Mouse (Mus musculus) embryonic facial prominence, embryonic 11.5 days (tissue): ENCODE measurements at regions not wholly inside any gene's neighbourhood (a gene's known extent, or its start where the extent isn't known, plus 50 kb on each side); places are given as distances from the start of the nearest gene placed in this dataset.

ENCODE experiments used
- ATAC-seq: fragments of 200-750 bp; cut with Nextera tagmentation; replicated peaks from 2 replicates; pipeline ENCODE4 v1.8.0; 2017; ENCODE audit warnings: low read depth; ENCODE audit not compliant: insufficient number of reproducible peaks, low FRiP score, low TSS enrichment
- DNase-seq: peaks from one replicate; pipeline ENCODE4 v3.0.0-alpha.2; 2015; ENCODE audit warnings: low spot score
- H3K27ac ChIP-seq: fragments of 300-500 bp; sonication (generic); replicated peaks from 2 replicates; pipeline ENCODE4 v1.5.1; 2014; ENCODE audit warnings: mild to moderate bottlenecking, low read depth, low read length, control low read depth
- H3K27me3 ChIP-seq: fragments of 300-500 bp; sonication (generic); 2 replicates; pipeline ENCODE4 v1.6.1; 2014; ENCODE audit warnings: mild to moderate bottlenecking, low read length, moderate library complexity, mixed read lengths; ENCODE audit not compliant: control insufficient read depth, insufficient read depth
- H3K36me3 ChIP-seq: fragments of 300-500 bp; sonication (generic); replicated peaks from 2 replicates; pipeline ENCODE4 v1.6.1; 2014; ENCODE audit warnings: low read depth, mild to moderate bottlenecking, low read length, moderate library complexity, mixed read lengths; ENCODE audit not compliant: control insufficient read depth, insufficient read depth
- H3K4me1 ChIP-seq: fragments of 300-500 bp; sonication (generic); 2 replicates; pipeline ENCODE4 v1.6.1; 2014; ENCODE audit warnings: low read length, mixed read lengths; ENCODE audit not compliant: control insufficient read depth, insufficient read depth
- H3K4me2 ChIP-seq: fragments of 300-500 bp; sonication (generic); 2 replicates; pipeline ENCODE4 v1.6.1; 2014; ENCODE audit warnings: low read depth, mild to moderate bottlenecking, control low read depth, low read length, moderate library complexity
- H3K4me3 ChIP-seq: fragments of 300-500 bp; sonication (generic); 2 replicates; pipeline ENCODE4 v1.5.1; 2014; ENCODE audit warnings: low read depth, low read length, control low read depth
- H3K9ac ChIP-seq: fragments of 300-500 bp; sonication (generic); replicated peaks from 2 replicates; pipeline ENCODE4 v1.6.1; 2014; ENCODE audit warnings: mild to moderate bottlenecking, control low read depth, low read length
- H3K9me3 ChIP-seq: fragments of 300-500 bp; sonication (generic); replicated peaks from 2 replicates; pipeline ENCODE4 v1.6.1; 2016; ENCODE audit warnings: mild to moderate bottlenecking, low read length, inconsistent platforms, mixed read lengths; ENCODE audit not compliant: control insufficient read depth
- WGBS: fragments of 180-500 bp; shearing (Covaris S2); extraction: QIAGEN DNeasy Blood & Tissue Kit; methylation state at CpG from one replicate; pipeline ENCODE4 v1.1.7; 2014; 5-methylcytosine and 5-hydroxymethylcytosine counted together

GRCm38 (mm10) chr7:133204485-133204884 lies 80.3 kb upstream of the Ctbp2 start:
- Histone ChIP-seq H3K4me1 (no peaks in the 10 kb centered on the region), H3K9ac (no peak overlapping the region), H3K4me2 (no peak overlapping the region), H3K4me3 (no peak overlapping the region), H3K36me3 (no peaks in the 10 kb centered on the region), H3K9me3 (no peaks in the 10 kb centered on the region), H3K27me3 (no peaks in the 10 kb centered on the region), H3K27ac (no peak overlapping the region)
- ATAC-seq (no peak), DNase-seq (no peak)
- WGBS = 52% methylated on average over 1 of the region's 1 CpGs

- Histone ChIP-seq H3K27ac (no peak overlapping the region), H3K36me3 (no peaks in the 10 kb centered on the region), H3K9me3 (no peaks in the 10 kb centered on the region), H3K4me2 (no peak overlapping the region), H3K4me3 (no peak overlapping the region), H3K9ac (no peak overlapping the region), H3K27me3 (no peaks in the 10 kb centered on the region), H3K4me1 (no peaks in the 10 kb centered on the region)
- DNase-seq = no peak
- no peak for ATAC-seq
- 83% methylated on average over 7 of the region's 7 CpGs for WGBS
Measured at GRCm38 (mm10) chr7:133203933-133204332, 79.8 kb upstream of the Ctbp2 start.

GRCm38 (mm10) chr7:133202092-133202880 lies 78.1 kb upstream of the Ctbp2 start:
- Histone ChIP-seq H3K4me3 (no peak overlapping the region), H3K27ac (no peak overlapping the region), H3K9ac (no peak overlapping the region), H3K27me3 (no peaks in the 10 kb centered on the region), H3K4me2 (no peak overlapping the region), H3K36me3 (no peaks in the 10 kb centered on the region), H3K9me3 (no peaks in the 10 kb centered on the region), H3K4me1 (no peaks in the 10 kb centered on the region)
- WGBS = 69% methylated on average over 13 of the region's 13 CpGs
- DNase-seq (no peak), ATAC-seq (no peak)

GRCm38 (mm10) chr7:133199046-133199445 lies 74.9 kb upstream of the Ctbp2 start:
- 74% methylated on average over 4 of the region's 4 CpGs for WGBS
- DNase-seq (no peak), ATAC-seq (no peak)
- Histone ChIP-seq H3K27ac (no peak overlapping the region), H3K4me2 (no peak overlapping the region), H3K4me1 (no peaks in the 10 kb centered on the region), H3K36me3 (no peaks in the 10 kb centered on the region), H3K27me3 (no peaks in the 10 kb centered on the region), H3K9ac (no peak overlapping the region), H3K4me3 (no peak overlapping the region), H3K9me3 (no peaks in the 10 kb centered on the region)

- 73% methylated on average over 7 of the region's 7 CpGs for WGBS
- H3K4me1 ChIP-seq = no peaks in the 10 kb centered on the region
- no peak overlapping the region for H3K27ac ChIP-seq
- ATAC-seq (no peak), DNase-seq (no peak)
- H3K4me2 ChIP-seq = no peak overlapping the region
- no peak overlapping the region for H3K9ac ChIP-seq
- no peaks in the 10 kb centered on the region for H3K36me3 ChIP-seq
- H3K9me3 ChIP-seq = no peaks in the 10 kb centered on the region
- no peak overlapping the region for H3K4me3 ChIP-seq
- H3K27me3 ChIP-seq = no peaks in the 10 kb centered on the region
Measured at GRCm38 (mm10) chr7:133189880-133190462, 65.8 kb upstream of the Ctbp2 start.

GRCm38 (mm10) chr7:133185931-133186601 lies 61.9 kb upstream of the Ctbp2 start:
- H3K9me3 ChIP-seq = no peaks in the 10 kb centered on the region
- 0 out of 2 replicates have a peak overlapping the region, but pooled peaks have one; percentile 7 for H3K4me3 ChIP-seq
- no peaks in the 10 kb centered on the region for H3K27me3 ChIP-seq
- DNase-seq (peak; percentile 76), ATAC-seq (peak; percentile 81; the same call in 1 of the 2 replicates)
- WGBS = 16% methylated on average over 12 of the region's 12 CpGs
- H3K4me1 ChIP-seq = no peaks in the 10 kb centered on the region
- no peaks in the 10 kb centered on the region for H3K36me3 ChIP-seq
- peak overlapping the region; percentile 22; the same call in 1 of the 2 replicates for H3K4me2 ChIP-seq
- H3K9ac ChIP-seq = no peak overlapping the region
- no peak overlapping the region for H3K27ac ChIP-seq

- no peaks in the 10 kb centered on the region for H3K27me3 ChIP-seq
- 57% methylated on average over 16 of the region's 16 CpGs for WGBS
- no peak for DNase-seq
- no peak overlapping the region for H3K4me2 ChIP-seq
- no peaks in the 10 kb centered on the region for H3K36me3 ChIP-seq
- no peak overlapping the region for H3K27ac ChIP-seq
- no peaks in the 10 kb centered on the region for H3K9me3 ChIP-seq
- H3K4me3 ChIP-seq = no peak overlapping the region
- no peaks in the 10 kb centered on the region for H3K4me1 ChIP-seq
- H3K9ac ChIP-seq = no peak overlapping the region
- no peak for ATAC-seq
Measured at GRCm38 (mm10) chr7:133184905-133185594, 60.9 kb upstream of the Ctbp2 start.
